Mouse (Mus musculus): Measurements from ENCODE around the gene Prcd.

DNA sequence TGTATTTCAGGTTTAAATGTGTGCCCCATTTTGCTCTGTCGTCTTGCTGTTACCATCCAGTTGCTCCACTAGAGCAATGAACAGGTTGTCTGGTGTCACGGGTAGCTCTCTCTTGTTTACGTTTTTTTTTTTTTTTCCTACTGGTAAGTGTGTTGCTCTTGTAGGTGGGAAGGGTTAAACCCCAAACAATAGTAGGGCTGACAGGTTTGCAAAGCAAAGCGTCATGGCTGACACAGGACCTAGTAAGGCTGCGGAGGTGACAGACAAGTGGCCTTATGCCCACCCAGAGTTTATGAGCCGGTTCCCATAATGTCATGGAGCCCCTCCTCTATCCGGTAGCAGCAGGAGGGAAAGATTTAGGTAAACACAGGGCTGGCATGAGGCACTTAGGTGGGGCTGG, 53.0 kb downstream of the Prcd start:
- no peak for TF ChIP-seq CTCF (IDR thresholded peaks at IDR 0.05; ENCODE audit: control insufficient read depth, insufficient read depth, low read length)
- TF ChIP-seq POLR2A (IDR thresholded peaks at IDR 0.05; ENCODE audit: borderline replicate concordance, control insufficient read depth, low read depth, low read length), result no peak

Data from bone marrow, adult 2 months (tissue).